Mouse (Mus musculus) intestine, postnatal 0 days (tissue): ENCODE measurements around the gene Hdac10. TPM values are rescaled to one million over a fixed set of nuclear protein-coding genes. Genes with fewer than 3 reads are reported as not detected.

ENCODE experiments used
- ATAC-seq: fragments of 200-750 bp; cut with Nextera tagmentation; 2 replicates; pipeline ENCODE4 v1.8.0; 2017; ENCODE audit warnings: mild to moderate bottlenecking, moderate TSS enrichment, moderate library complexity
- H3K27ac ChIP-seq: fragments of 300-500 bp; sonication (generic); 2 replicates; pipeline ENCODE4 v1.5.1; 2014; ENCODE audit warnings: mild to moderate bottlenecking, low read depth, low read length, moderate library complexity
- H3K27me3 ChIP-seq: fragments of 300-500 bp; sonication (generic); replicated peaks from 2 replicates; pipeline ENCODE4 v1.6.1; 2014; ENCODE audit warnings: low read length, mixed read lengths; ENCODE audit not compliant: control insufficient read depth, insufficient read depth
- H3K36me3 ChIP-seq: fragments of 300-500 bp; sonication (generic); 2 replicates; pipeline ENCODE4 v1.6.1; 2014; ENCODE audit warnings: mild to moderate bottlenecking, moderate library complexity; ENCODE audit not compliant: control insufficient read depth, insufficient read depth
- H3K4me1 ChIP-seq: fragments of 300-500 bp; sonication (generic); replicated peaks from 2 replicates; pipeline ENCODE4 v1.6.1; 2014; ENCODE audit warnings: antibody characterized with exemption, low read length, mixed read lengths; ENCODE audit not compliant: control insufficient read depth, insufficient read depth
- H3K4me2 ChIP-seq: fragments of 300-500 bp; sonication (generic); replicated peaks from 2 replicates; pipeline ENCODE4 v1.6.1; 2014; ENCODE audit warnings: low read depth, mild to moderate bottlenecking, moderate library complexity
- H3K4me3 ChIP-seq: fragments of 300-500 bp; sonication (generic); 2 replicates; pipeline ENCODE4 v1.5.1; 2014; ENCODE audit warnings: low read depth, low read length
- H3K9ac ChIP-seq: fragments of 300-500 bp; sonication (generic); 2 replicates; pipeline ENCODE4 v1.6.1; 2014; ENCODE audit warnings: mild to moderate bottlenecking, low read depth, low read length
- H3K9me3 ChIP-seq: fragments of 300-500 bp; sonication (generic); 2 replicates; pipeline ENCODE4 v1.6.1; 2016; ENCODE audit warnings: mixed run types; ENCODE audit not compliant: control insufficient read depth
- CTCF ChIP-seq: sonication (generic); IDR thresholded peaks from 2 replicates; pipeline ENCODE4 v1.5.1; 2016; ENCODE audit warnings: low read depth, mild to moderate bottlenecking, control low read depth, antibody characterized with exemption, moderate library complexity
- WGBS: fragments of 180-500 bp; shearing (Covaris S2); extraction: QIAGEN DNeasy Blood & Tissue Kit; methylation state at CpG from one replicate; pipeline ENCODE4 v1.1.7; 2014; 5-methylcytosine and 5-hydroxymethylcytosine counted together
- polyA plus RNA-seq: library from polyadenylated mRNA; unstranded; fragments of >200 nt; fragmentation: Nextera tagmentation; extraction: Ambion mirVana; gene quantifications from 2 replicates; pipeline ENCODE4 v1.2.1, GENCODE M21; 2015

Hdac10 gene
- polyA plus RNA-seq = 7.6 and 8.6 TPM in 2 replicates

GRCm38 (mm10) chr15:89128382-89129350 lies at the start of gene Hdac10:
TSS of gene Hdac10 (minus strand) at chr15:89128700.
- Histone ChIP-seq H3K9ac (peak within 1 kb of the TSS; percentile 65), H3K9me3 (no peaks in the 10 kb centered on the region), H3K4me2 (peak within 1 kb of the TSS; percentile 81), H3K27ac (peak within 1 kb of the TSS; percentile 82), H3K4me3 (peak within 1 kb of the TSS; percentile 71), H3K27me3 (no peaks in the 10 kb centered on the region), H3K4me1 (peaks cover 4% of the 10 kb centered on the region; the same call in 1 of the 2 replicates), H3K36me3 (peaks cover 4% of the 10 kb centered on the region; the same call in 1 of the 2 replicates)
- WGBS = 3% methylated on average over 36 of the region's 36 CpGs
- peak; percentile 85 for ATAC-seq
- TF ChIP-seq CTCF = peak; percentile 94

DNA sequence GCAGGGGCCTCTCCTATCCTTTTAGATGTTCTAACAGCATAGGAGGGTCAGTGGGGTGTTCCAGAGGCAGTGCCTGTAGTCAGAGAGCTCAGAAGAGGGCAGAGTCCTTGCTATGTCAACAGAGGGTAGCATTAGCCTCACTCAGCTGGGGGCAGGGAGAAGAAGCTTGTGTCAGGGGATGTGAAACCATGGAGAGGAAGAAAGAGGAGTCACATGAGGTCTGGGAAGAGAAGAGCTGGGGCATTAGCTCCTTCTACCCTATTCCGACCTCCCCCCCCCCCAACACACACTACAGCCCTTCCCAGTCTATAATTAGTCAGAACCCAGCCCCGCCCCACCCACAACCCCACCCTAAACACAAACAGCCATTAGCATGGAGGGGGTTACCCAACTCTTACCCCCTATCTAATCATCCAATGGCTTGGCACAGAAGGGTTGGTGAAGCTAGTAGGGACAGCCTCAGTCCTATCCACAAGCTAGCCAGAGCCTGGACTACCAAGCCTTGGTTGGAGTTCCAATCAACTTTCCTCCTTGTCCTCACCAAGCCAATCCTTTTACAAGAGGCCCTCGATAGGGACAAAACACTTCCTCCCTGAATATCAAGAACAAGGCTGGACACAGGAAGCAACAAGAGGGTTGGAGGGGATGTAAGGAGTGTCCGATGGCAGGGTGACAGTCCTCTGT lies 49.2 kb upstream of the Hdac10 start:
- 26% methylated on average over 4 of the region's 4 CpGs for WGBS
- Histone ChIP-seq H3K27me3 (no peaks in the 10 kb centered on the region), H3K4me2 (peak overlapping the region; percentile 90), H3K27ac (peak overlapping the region; percentile 88), H3K4me1 (peaks cover 36% of the 10 kb centered on the region), H3K9ac (peak overlapping the region; percentile 79), H3K4me3 (peak overlapping the region; percentile 78; the same call in 1 of the 2 replicates), H3K9me3 (no peaks in the 10 kb centered on the region), H3K36me3 (no peaks in the 10 kb centered on the region)
- peak; percentile 53 for ATAC-seq
- TF ChIP-seq CTCF = no peak

DNA sequence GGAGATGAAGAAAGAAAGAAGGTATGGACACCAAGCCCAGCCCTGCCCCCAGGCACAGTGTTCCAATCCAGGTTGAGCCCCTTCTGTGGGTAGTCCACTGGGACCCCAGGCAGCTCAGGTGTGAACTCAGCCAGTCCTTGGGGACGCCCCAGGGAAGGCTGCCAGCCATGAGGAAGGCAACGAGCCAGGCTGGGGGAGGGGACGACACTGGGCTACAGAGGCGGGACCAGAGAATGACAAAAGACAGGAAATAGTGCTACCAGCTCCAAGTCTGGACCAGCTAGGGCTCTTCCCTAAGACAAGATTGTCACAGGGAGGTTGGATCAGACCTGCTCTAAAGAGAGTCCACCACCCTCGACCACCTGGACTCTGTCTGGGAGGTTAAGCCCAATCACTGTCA lies 48.6 kb upstream of the Hdac10 start:
- Histone ChIP-seq H3K9me3 (no peaks in the 10 kb centered on the region), H3K4me1 (peaks cover 40% of the 10 kb centered on the region), H3K4me2 (peak overlapping the region; percentile 90), H3K27ac (peak overlapping the region; percentile 88), H3K36me3 (no peaks in the 10 kb centered on the region), H3K4me3 (peak overlapping the region; percentile 11; the same call in 1 of the 2 replicates), H3K9ac (peak overlapping the region; percentile 40), H3K27me3 (no peaks in the 10 kb centered on the region)
- WGBS = 5% methylated on average over 5 of the region's 5 CpGs
- no peak for TF ChIP-seq CTCF
- ATAC-seq = peak; percentile 10; the same call in 1 of the 2 replicates

DNA sequence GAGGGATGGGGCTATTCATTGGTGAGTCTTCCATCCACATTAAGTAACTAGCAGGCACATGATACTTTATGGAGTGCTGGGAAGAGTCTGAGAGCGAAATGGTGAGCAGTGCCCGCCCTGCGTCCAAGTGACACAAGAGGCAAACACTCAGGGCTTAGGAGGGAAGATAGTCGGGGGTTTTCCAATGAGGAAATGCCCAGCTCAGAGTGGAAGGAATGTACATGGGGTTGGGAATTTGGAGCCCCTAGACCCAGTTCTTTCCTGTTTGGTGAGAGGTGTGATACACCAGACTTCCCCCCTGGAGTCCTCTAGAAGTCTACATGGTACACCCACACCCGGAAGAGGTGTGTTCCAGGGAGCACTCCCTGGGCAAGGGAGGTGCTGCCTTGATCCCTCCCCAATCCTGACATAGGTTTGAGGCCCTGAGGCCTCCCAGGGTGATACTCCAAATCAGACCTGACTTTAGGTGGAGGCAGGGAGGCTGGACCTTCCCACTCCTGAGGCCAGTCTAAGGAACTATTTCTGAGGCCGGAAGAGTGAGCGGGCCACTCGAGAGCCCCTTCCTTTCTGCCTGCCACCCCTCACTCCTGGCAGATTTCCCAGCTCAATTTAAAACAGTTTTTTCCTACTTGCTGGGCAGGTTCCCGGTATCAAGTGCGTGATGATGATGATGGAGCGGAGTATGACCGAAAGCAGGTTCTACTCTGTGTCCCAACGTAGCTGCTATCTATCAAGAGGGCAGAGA lies 47.1 kb upstream of the Hdac10 start:
- Histone ChIP-seq H3K27ac (peak overlapping the region; percentile 72; the same call in 1 of the 2 replicates), H3K36me3 (no peaks in the 10 kb centered on the region), H3K4me1 (peaks cover 41% of the 10 kb centered on the region), H3K9me3 (no peaks in the 10 kb centered on the region), H3K4me2 (0 out of 2 replicates have a peak overlapping the region, but pooled peaks have one; percentile 17), H3K27me3 (no peaks in the 10 kb centered on the region), H3K4me3 (no peak overlapping the region), H3K9ac (no peak overlapping the region)
- ATAC-seq = no peak
- WGBS = 54% methylated on average over 13 of the region's 13 CpGs
- no peak for TF ChIP-seq CTCF

GRCm38 (mm10) chr15:89174889-89175339 lies 46.4 kb upstream of the Hdac10 start:
- Histone ChIP-seq H3K27ac (peak overlapping the region; percentile 72; the same call in 1 of the 2 replicates), H3K4me2 (peak overlapping the region; percentile 94; the same call in 1 of the 2 replicates), H3K27me3 (no peaks in the 10 kb centered on the region), H3K36me3 (no peaks in the 10 kb centered on the region), H3K9me3 (no peaks in the 10 kb centered on the region), H3K4me1 (peaks cover 41% of the 10 kb centered on the region), H3K4me3 (no peak overlapping the region), H3K9ac (no peak overlapping the region)
- no peak for TF ChIP-seq CTCF
- 36% methylated on average over 11 of the region's 11 CpGs for WGBS
- no peak for ATAC-seq
